Mouse (Mus musculus): ENCODE measurements at regions not wholly inside any gene's neighbourhood (a gene's known extent, or its start where the extent isn't known, plus 50 kb on each side); places are given as distances from the start of the nearest gene placed in this dataset.

GRCm38 (mm10) chr3:131914372-131914771 lies 170.7 kb upstream of the Dkk2 start:
- no peak for ATAC-seq (replicated peaks; ENCODE audit: low read depth, poor library complexity, severe bottlenecking)

DNA sequence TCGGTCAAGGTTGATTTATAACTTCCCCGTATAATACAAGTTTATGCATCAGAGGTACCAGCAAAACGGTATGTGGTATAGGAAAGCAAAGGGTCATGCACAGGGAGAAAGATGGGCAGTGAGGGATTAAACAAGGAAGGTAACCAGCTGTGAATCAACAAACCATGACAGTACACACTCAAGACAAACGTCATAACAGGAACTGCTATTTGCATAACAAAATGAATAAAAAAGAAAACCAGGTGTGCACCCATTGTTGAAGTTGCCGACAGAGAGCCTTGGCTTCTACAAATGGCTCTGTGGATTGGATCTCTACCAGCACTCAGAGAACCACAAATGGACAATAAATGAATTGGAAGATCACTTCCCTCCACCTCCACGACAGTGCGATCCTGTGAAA lies 170.1 kb upstream of the Dkk2 start:
- ATAC-seq (replicated peaks; ENCODE audit: low read depth, poor library complexity, severe bottlenecking), result no peak

DNA sequence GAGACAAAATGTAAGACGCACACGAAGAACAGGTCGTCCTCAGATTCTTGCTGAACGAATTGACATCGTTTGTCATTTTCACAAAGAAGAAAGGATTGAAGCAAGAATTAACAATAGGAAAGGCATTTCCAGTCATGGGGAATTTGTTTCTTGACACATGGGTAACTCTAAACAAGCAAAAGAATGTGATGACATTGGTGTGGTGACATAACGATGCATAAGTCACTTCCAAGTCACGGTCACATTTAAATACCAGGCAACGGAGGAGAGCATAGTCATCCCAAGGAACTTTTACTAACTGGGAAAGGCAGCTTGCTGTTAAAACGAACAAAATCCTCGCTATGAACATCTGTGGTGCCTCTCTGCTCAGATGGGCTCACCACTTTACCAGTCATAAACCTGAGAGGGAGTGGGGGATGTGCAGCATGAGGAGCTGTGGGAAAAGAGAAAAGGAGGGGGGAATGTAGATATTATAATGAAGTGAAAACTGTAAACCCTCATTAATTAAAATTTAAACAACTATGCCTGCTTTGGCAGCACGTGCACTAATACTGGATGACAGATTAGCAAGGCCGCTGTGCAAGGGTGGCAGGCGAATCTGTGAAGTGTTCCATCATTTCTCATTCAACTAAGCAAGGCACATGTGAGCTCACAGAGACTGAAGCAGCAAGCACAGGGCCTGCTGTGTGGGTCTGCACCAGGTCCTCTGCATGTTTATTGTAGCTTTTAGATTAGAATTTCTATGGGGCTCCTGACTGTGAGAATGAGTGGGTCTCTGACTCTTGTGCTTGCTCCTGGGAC lies 167.2 kb upstream of the Dkk2 start:
- ATAC-seq (replicated peaks; ENCODE audit: low read depth, poor library complexity, severe bottlenecking), result no peak

- ATAC-seq (replicated peaks; ENCODE audit: low read depth, poor library complexity, severe bottlenecking), result no peak
These were observed 165.6 kb upstream of the Dkk2 start for GRCm38 (mm10) chr3:131919476-131919875.

GRCm38 (mm10) chr3:131921161-131921560 lies 163.9 kb upstream of the Dkk2 start:
- ATAC-seq (replicated peaks; ENCODE audit: low read depth, poor library complexity, severe bottlenecking), result 0 out of 2 replicates have a peak, but pooled peaks have one; percentile 39

DNA sequence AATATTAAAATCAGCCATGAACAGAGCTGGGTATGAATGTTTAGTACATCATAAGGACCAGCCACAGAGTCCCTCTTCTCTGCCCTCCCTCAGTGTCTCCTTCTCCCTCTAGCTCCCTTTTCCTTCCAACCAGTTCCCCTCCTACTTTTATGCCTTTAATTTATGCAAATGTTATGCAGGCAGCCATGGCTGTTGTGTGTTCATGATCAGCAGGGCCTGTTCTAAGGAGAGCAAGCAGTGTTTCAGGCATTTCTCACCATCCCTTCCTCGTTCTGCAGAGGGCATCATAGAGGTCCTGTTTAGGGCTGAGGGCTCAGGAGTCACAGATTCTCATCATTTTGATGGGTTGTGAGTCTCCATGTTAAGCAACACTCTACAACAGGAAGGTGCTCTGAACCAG lies 162.4 kb upstream of the Dkk2 start:
- no peak for ATAC-seq (replicated peaks; ENCODE audit: low read depth, poor library complexity, severe bottlenecking)

DNA sequence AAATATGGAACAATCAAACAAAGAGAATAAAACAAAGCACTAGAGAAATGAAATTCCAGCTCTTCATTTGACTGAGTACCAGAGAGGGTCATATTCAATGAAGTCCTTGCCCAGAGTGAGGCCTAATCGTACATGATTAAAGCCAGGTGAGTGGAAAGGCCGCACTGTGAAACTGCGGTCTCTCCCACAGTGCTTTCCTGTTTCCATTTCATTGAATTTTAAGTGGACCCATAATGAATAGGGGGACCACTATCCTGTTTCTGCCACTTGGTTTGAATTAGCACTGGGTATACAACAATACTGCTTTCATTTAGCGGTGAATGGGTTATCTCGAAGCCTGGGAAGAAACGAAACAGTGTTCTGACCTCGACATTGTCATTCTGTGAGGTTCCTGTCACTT lies 144.2 kb upstream of the Dkk2 start:
- ATAC-seq (replicated peaks; ENCODE audit: low read depth, poor library complexity, severe bottlenecking), result no peak

- no peak for ATAC-seq (replicated peaks; ENCODE audit: low read depth, poor library complexity, severe bottlenecking)
These were observed 142.9 kb upstream of the Dkk2 start for GRCm38 (mm10) chr3:131941961-131942753.

- ATAC-seq (replicated peaks; ENCODE audit: low read depth, poor library complexity, severe bottlenecking), result no peak
These were observed 141.7 kb upstream of the Dkk2 start for GRCm38 (mm10) chr3:131943436-131943835.

GRCm38 (mm10) chr3:131955771-131956170 lies 129.3 kb upstream of the Dkk2 start:
- ATAC-seq (replicated peaks; ENCODE audit: low read depth, poor library complexity, severe bottlenecking), result no peak

DNA sequence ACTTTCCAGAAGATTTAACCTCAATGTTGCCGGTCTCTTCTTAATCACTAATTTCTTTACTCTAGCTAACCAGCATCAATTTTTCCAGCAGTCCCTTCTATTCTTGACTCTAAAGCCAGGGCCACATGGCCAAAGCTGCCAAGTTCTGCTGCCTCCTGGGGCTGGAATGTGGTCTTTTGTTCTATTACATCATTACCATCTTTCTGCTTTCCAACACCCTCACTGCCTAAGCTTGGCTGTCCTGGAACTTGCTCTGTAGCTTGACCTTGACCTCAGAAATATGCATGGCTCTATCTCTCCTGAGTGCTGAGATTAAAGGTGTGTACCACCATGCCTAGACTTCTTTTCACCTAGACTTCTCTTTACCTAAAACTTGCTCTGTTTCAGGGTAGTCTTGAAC lies 124.5 kb upstream of the Dkk2 start:
- no peak for ATAC-seq (replicated peaks; ENCODE audit: low read depth, poor library complexity, severe bottlenecking)

GRCm38 (mm10) chr3:131961571-131961970 lies 123.5 kb upstream of the Dkk2 start:
- ATAC-seq (replicated peaks; ENCODE audit: low read depth, poor library complexity, severe bottlenecking), result no peak

- no peak for ATAC-seq (replicated peaks; ENCODE audit: low read depth, poor library complexity, severe bottlenecking)
These were observed 122.2 kb upstream of the Dkk2 start for GRCm38 (mm10) chr3:131962870-131963269.

DNA sequence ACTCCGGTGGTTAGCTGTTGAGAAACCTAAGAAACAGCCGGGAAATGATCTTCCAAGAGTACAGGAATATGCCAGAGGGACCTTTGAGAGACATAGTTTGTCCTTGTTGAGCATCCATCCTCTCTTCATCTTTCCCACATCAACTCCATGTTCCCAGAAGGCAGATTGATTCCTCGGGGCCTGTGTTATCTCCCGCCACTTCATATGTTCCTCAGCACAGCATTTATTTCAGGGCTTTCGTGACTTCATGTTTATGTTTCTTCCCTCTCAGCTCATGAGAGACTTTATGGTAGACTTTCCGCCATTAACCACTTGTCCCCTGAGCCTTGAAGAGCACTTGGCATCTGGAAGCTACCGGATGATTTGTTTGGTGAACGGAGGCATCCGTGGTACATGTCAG lies 120.1 kb upstream of the Dkk2 start:
- no peak for ATAC-seq (replicated peaks; ENCODE audit: low read depth, poor library complexity, severe bottlenecking)

- peak; percentile 80 for ATAC-seq (replicated peaks; ENCODE audit: low read depth, poor library complexity, severe bottlenecking)
These were observed 119.5 kb upstream of the Dkk2 start for GRCm38 (mm10) chr3:131965456-131966160.

GRCm38 (mm10) chr3:131967288-131967687 lies 117.8 kb upstream of the Dkk2 start:
- no peak for ATAC-seq (replicated peaks; ENCODE audit: low read depth, poor library complexity, severe bottlenecking)

DNA sequence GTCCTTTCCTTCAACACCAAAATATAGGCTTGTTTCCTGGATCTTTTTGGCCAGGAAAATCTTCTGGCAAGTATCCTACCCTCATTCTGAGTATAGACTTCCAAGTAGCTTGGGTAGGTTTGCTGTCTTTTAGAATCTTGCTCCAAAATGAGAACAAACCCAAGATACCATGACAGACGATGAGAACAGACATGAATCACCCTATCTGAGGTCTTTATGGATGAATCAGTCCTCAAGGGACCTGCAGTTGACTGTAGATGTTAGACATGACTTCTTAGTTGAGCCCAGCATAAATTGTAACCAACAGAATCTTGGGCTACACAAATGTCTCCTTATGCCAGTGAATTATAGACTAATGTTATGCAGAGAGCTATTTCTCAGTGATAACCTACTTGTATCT lies 114.3 kb upstream of the Dkk2 start:
- ATAC-seq (replicated peaks; ENCODE audit: low read depth, poor library complexity, severe bottlenecking), result no peak

DNA sequence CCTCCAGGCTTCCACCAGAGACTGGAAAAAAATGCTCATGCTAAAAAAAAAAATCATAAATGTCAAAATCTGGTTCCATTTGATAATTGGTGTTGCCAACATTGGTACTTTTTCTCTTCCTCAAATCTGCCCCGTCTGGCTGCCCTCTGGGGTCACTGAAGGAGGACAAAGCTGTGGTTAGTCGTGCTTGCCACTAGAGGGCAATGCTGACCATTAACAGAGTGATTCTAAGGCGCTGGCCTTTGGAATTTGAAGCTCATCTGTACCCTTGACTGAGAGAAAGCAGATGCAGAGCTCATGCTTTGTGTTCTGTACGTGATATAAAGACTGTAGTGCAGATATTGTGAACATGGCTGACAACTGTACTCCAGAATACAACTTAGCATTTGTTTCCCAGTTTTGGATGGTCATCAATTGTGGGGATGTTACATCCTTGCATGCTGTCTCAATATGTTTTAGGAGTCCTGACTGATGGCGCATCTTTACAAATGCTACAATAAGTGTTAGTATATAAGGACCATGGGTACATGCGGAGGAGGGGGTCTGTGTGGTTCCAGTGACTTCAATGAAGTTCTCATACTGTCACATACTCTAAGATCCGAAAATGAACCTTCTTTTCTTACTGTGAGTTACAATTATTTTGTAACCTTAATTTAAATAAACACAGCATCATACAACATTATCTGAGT lies 109.0 kb upstream of the Dkk2 start:
- peak; percentile 100 for ATAC-seq (replicated peaks; ENCODE audit: low read depth, poor library complexity, severe bottlenecking)

DNA sequence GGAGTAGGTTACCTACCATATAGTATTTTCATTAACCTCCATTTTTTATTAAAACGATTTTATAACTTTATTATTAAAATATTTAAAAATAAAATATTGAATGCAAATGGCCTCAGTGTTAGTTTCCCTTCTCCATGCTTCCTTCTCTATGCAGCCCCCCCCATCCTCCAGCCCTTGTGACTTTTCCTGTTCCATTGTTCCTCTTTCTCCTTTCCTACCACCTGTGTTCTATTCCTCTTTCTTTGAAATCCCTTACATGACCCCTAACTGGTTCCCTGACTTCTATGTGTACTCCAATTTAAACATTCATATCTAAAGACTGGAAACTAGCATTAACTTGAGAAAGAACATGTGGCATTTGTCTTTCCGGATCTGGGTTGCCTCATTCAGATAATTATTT lies 101.8 kb upstream of the Dkk2 start:
- peak; percentile 63; the same call in 1 of the 2 replicates for ATAC-seq (replicated peaks; ENCODE audit: low read depth, poor library complexity, severe bottlenecking)
